Mouse (Mus musculus): Measurements from ENCODE around the gene Actn1.
A peak's percentile ranks its signal among the peaks of the same experiment; 100 is the strongest.

Actn1 gene

GRCm38 (mm10) chr12:80259216-80260055 is 735 bp downstream of the Actn1 start:
- peak; percentile 33 for DNase-seq (ENCODE audit: low read depth, low spot score)

GRCm38 (mm10) chr12:80258520-80259215 is 1.5 kb downstream of the Actn1 start:
- no peak for DNase-seq (ENCODE audit: low read depth, low spot score)

DNA sequence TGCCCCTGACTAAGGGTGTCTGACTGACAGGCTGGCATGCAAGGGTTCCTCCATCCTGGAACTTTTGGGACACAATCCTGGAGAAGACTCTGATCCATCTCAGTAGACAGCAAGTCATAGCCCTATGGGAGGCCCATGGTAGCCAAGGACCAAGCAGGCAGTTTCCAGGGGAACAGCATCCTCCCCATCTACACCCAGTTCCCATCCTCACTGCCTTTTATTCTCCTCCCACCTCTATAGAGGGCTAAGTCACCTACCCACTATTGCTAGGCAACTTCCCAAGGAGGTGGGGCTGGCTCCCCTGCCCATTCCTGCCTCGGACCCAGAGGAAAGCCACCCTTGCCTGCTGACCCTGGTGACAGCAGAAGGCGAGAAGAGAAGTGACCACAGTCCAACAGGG is 8.2 kb downstream of the Actn1 start:
- no peak for DNase-seq (ENCODE audit: low read depth, low spot score)

DNA sequence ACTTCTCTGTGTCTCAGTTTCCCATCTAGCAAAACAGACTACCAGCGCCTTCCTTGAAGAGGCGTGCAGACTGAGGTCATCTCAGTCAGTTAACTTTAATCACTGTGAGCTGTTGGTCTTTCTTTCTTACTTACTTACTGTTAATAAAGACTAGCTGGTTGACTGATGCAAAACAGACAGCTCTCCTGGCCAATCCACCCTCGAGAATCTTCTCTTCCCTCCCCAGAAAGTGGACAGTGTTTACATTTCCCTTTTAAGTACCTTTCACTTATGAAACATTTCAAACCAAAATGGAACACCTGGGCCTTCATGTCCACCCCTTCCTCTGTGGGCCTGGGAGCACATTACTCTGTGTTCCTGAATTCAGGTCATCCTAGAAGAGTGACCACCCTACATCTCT is 8.6 kb downstream of the Actn1 start:
- DNase-seq (ENCODE audit: low read depth, low spot score): no peak

GRCm38 (mm10) chr12:80249539-80249938 is 10.6 kb downstream of the Actn1 start:
- no peak for DNase-seq (ENCODE audit: low read depth, low spot score)

DNA sequence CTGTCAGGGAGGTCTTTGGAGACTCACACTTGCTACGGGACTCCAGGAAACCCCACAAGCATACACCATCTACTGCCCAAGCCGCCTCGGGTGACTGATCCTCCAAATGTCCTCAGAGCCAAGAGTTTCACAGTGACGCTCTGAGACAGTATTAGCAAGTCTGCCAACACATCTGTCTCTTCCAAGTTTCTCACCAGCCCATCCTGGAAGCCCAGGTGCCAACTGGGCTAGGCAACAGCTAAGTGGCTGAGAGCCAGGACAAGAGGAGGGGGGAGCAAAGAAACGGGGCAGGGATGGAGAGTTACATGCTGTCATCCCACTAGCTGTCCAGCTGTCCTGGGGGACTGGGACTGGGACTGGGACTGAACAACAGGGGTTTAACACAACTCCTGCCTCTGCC is 13.1 kb downstream of the Actn1 start:
- no peak for DNase-seq (ENCODE audit: low read depth, low spot score)

DNA sequence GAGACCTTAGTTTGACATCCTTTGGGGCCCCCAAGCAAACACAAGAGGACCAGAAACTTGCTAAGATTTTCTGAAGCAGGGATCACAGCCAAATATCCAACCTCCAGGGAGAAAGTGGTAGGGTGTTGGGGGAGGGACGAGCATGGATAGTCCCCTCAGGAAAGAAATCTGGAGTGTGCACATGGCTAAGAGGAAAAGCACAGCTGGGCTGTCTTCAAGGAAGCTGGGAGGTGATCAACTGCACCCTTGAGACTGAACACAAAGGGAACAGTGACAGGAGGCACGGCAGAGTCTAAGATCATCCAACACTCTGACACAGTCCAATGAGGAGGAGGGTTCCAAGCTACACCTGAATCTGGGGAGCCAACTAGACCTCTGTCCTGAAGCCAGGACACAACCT is 13.7 kb downstream of the Actn1 start:
- no peak for DNase-seq (ENCODE audit: low read depth, low spot score)

GRCm38 (mm10) chr12:80244755-80245154 is 15.4 kb downstream of the Actn1 start:
- no peak for DNase-seq (ENCODE audit: low read depth, low spot score)

GRCm38 (mm10) chr12:80244127-80244526 is 16.0 kb downstream of the Actn1 start:
- DNase-seq (ENCODE audit: low read depth, low spot score): no peak

DNA sequence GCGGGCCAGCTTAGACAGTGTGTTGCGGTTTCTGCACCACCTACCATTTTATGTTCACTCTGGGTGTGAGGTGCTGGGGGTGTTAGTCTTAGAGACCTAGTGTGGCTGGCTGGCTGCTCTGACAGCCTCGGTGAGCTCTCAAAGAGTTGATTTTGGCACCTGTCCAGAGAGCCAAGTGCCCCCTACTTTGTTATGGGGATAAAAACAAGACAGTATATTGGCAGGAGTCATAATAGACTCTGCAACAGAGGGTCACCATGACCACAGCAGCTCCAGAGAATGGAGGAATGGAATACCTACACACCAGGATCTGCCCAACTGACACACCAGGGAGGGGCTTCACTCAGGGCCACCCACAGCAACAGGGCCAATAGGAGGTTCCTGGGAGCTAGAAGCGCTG is 16.8 kb downstream of the Actn1 start:
- no peak for DNase-seq (ENCODE audit: low read depth, low spot score)

- no peak for DNase-seq (ENCODE audit: low read depth, low spot score)
These were observed 20.7 kb downstream of the Actn1 start for GRCm38 (mm10) chr12:80239445-80239844.

- no peak for DNase-seq (ENCODE audit: low read depth, low spot score)
These were observed 21.6 kb downstream of the Actn1 start for GRCm38 (mm10) chr12:80238523-80238922.

DNA sequence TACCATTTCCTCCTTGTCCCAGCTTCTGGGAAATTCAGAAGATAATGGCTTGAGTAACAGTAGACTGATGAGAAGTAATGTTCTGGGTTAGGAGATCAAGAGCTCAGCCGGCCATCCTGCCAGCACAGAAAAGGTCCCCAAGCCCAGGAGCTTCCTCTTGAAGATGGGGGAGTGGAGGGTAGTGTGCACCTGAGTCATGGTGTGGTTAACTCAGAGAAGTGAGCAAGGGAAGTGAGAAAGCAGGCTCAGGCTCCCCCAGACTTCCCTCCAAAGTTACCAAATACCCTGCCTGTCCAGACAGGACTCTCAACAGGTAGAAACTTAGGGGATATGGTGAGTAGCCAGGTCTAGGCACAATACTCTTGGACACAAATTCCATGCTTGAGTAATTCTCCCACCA is 24.9 kb downstream of the Actn1 start:
- DNase-seq (ENCODE audit: low read depth, low spot score): no peak

- no peak for DNase-seq (ENCODE audit: low read depth, low spot score)
These were observed 25.9 kb downstream of the Actn1 start for GRCm38 (mm10) chr12:80234226-80234625.

- DNase-seq (ENCODE audit: low read depth, low spot score): no peak
These were observed 27.3 kb downstream of the Actn1 start for GRCm38 (mm10) chr12:80232840-80233218.

DNA sequence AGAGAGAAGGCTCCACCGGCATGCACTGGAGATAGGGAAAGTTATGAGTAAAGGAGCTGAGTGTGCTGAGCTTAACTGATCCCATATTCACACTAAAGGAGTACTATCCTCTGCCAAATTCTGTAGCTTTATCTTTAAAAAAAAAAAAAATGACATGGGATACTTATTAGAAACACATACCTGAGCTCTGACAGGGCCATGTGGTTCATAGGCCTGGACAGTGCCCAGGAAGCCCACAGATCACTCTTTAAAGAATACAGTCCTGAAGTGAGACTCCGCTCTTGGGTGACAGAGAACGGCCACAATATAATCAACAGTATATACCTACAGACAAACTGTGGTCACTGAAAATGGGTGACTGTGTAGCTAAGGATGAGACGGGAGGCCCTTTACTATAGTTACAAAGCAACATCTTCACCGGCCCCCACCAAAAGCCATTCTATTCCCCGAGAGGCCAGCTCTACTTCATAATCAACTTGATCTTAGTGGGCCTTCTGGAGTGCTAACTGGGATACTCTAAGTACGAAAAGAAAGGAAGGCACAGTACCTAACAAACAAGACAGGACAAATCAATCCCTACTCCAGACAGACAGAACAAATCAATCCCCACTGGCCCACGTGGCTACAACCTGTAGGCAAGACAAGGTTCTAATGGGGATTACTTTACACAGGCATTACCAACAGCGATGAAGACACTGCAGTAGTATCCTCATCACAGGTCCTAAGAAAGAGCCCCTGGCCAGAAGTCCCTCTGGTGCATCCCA is 27.9 kb downstream of the Actn1 start:
- no peak for DNase-seq (ENCODE audit: low read depth, low spot score)

DNA sequence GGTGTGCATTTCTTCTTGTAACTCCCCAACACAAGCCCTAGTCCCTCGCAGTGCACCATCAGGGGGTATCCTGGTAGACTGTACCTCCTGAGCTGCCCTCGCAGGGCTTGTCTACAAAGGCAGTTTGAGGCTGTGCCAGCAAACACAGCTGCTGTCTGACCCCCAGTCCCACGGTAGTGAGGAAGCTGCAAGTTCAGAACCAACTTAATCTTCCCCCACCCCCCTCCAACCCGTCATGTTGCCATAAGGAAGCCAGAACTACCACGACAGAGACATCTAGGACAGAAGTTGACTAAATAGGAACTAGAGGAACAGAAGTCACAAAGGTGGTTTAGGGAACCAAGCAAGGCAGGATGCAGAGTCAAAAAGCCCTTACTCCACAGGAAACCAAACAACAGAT is 28.9 kb downstream of the Actn1 start:
- no peak for DNase-seq (ENCODE audit: low read depth, low spot score)

DNA sequence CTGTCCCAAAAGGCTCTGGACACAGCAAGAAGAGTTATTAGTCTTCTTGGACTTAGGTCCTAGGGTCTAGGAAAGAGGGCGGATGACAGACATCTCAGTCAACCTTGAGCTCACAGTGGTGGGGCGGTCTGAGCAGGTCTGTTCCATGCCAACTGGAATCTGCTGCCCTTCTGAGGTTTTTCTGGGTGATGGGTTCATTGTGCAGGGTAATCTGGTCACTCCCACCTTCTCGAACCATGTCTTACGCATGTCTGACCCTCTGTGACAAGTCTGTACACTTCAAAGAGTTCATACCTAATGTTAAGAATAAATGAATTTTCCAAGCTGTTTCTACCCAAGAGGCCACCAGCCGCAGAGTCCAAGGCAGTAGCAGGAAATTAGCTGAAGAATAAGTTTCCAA is 29.3 kb downstream of the Actn1 start:
- no peak for DNase-seq (ENCODE audit: low read depth, low spot score)

GRCm38 (mm10) chr12:80230111-80230700 is 30.0 kb downstream of the Actn1 start:
- no peak for DNase-seq (ENCODE audit: low read depth, low spot score)

GRCm38 (mm10) chr12:80229010-80229800 is 31.0 kb downstream of the Actn1 start:
- no peak for DNase-seq (ENCODE audit: low read depth, low spot score)

DNA sequence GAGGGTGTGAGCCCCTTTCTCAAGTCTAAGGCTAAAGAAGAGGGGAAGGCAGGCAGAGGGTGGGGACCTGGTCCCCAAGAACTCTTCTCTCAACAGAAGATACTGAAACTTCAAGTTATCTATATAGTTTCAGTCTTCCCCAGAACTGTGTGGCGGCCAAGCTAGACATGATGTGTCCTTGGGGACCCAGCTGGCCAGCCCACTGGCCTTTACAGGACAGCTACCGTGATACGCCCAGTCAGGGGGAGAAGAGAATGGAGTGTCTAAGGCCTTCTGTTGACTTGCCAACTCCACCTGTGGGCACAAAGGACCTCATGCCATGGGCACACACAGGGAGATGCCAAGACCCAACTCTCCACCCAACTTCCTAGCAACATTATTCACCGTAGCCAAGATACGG is 31.8 kb downstream of the Actn1 start:
- DNase-seq (ENCODE audit: low read depth, low spot score): no peak

All from retina, adult 2 months (tissue).